Mouse (Mus musculus) G1E (cell line): ENCODE measurements at regions not wholly inside any gene's neighbourhood (a gene's known extent, or its start where the extent isn't known, plus 50 kb on each side); places are given as distances from the start of the nearest gene placed in this dataset.

Experiments
- ATAC-seq: 2 replicates; pipeline ENCODE4 v1.8.0; 2016; ENCODE audit warnings: mild to moderate bottlenecking; ENCODE audit not compliant: insufficient number of reproducible peaks, poor library complexity, low FRiP score, severe bottlenecking; ENCODE audit errors: extremely low read depth
- DNase-seq: peaks from one replicate; pipeline ENCODE4 v3.0.0; 2012; ENCODE audit warnings: low spot score
- H3K27me3 ChIP-seq: 2 replicates; pipeline ENCODE4 v1.6.1; 2012; ENCODE audit warnings: mild to moderate bottlenecking, low read length, inconsistent platforms; ENCODE audit not compliant: insufficient read depth
- H3K36me3 ChIP-seq: replicated peaks from 2 replicates; pipeline ENCODE3; 2012; ENCODE audit warnings: mild to moderate bottlenecking, inconsistent platforms
- H3K4me1 ChIP-seq: 2 replicates; pipeline ENCODE4 v1.6.1; 2012; ENCODE audit warnings: low read depth, low read length, inconsistent platforms, mixed read lengths; ENCODE audit not compliant: insufficient read depth
- H3K4me3 ChIP-seq: 2 replicates; pipeline ENCODE4 v1.5.1; 2012; ENCODE audit warnings: low read depth, mild to moderate bottlenecking, inconsistent platforms, low read length, moderate library complexity, mixed read lengths
- H3K9me3 ChIP-seq: replicated peaks from 2 replicates; pipeline ENCODE4 v1.6.1; 2012; ENCODE audit warnings: inconsistent platforms
- CTCF ChIP-seq: IDR thresholded peaks from 2 replicates; pipeline ENCODE4 v1.5.1; 2012; ENCODE audit warnings: low read depth, low read length, inconsistent platforms, mixed read lengths
- GATA1 ChIP-seq: IDR thresholded peaks from 2 replicates; pipeline ENCODE4 v1.6.1; 2012; ENCODE audit warnings: borderline replicate concordance, low read length, inconsistent platforms, mixed read lengths
- GATA2 ChIP-seq: IDR thresholded peaks from 2 replicates; pipeline ENCODE4 v1.6.1; 2012; ENCODE audit warnings: low read depth, low read length, inconsistent platforms, borderline replicate concordance
- POLR2AphosphoS5 ChIP-seq: IDR thresholded peaks from 2 replicates; pipeline ENCODE4 v1.6.1; 2012; ENCODE audit warnings: low read depth, low read length, inconsistent platforms; ENCODE audit not compliant: insufficient replicate concordance
- TAL1 ChIP-seq: conservative IDR thresholded peaks from 2 replicates; pipeline ENCODE4 v1.6.1; 2012; ENCODE audit warnings: low read depth, low read length, inconsistent platforms, mixed read lengths

DNA sequence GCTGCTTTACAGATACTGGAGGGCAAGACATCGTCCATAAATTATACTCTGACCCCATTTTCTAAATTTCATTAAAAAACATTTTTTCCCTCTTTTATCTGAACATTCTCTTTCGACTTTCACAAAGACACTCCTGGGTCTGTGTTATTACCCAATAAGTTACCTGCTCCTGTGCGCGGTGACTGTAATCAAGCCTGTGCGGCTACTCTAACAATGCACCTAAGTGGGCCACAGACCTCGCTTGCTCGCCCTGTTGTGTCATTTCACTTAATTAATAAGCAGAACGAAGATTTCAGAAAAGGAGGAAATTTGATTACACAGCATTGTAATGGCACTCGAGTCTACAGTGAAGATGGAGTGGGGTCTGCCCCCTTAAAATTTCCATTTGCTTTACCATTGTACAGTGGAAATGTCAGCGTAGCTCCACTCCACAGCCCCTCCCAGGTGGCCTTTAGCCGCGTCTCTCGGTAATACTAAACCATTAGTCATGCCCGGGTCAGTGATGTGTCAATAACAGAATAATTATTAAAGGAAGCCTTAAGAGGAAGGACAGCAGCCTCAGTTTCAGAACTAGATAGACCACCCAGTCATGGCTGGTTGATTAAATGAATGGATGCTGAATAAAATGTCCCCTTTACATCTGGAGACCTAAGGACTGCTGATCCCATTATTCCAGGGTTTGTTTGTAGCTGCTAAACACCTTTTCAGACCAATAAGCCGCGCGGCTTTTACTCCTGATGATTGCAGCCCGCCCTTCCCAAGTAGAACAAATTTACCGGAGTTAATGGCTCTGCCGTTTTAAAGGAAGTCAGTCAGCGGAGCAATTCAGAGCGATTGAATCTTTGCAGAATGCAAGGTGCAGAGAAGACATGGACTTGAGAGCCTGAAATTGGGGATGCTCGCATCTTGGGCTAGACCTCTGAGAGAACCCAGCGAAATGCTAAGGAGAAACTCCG lies 194.5 kb upstream of the Creb1 start:
- Histone ChIP-seq H3K9me3 (no peaks in the 10 kb centered on the region), H3K4me1 (no peaks in the 10 kb centered on the region), H3K4me3 (no peak overlapping the region), H3K36me3 (no peaks in the 10 kb centered on the region), H3K27me3 (peaks cover 2% of the 10 kb centered on the region; the same call in 1 of the 2 replicates)
- no peak for ATAC-seq
- no peak for TF ChIP-seq POLR2AphosphoS5
- no peak for TF ChIP-seq TAL1
- TF ChIP-seq GATA2: no peak
- TF ChIP-seq GATA1: no peak
- no peak for TF ChIP-seq CTCF
- no peak for DNase-seq

DNA sequence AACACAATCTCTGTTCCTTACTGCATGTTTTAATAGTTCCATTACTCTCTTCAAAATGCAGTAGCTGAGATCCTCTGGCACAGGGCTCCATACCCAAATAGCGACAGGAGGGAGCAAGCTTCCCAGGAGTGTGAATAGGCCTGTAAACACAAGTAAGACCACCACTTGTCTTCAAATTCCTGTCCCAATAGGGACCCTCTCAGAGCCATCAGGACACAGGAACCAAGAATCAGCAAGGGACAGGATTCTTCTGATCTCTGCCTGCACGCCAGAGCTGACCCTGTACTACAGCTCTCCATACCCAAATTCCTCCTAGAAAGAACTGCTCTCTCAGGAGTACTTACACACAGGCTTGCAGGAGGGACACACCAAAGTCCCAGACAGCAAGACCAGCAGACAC lies 200.9 kb upstream of the Creb1 start:
- DNase-seq: no peak
- Histone ChIP-seq H3K9me3 (no peaks in the 10 kb centered on the region), H3K36me3 (no peaks in the 10 kb centered on the region), H3K27me3 (no peaks in the 10 kb centered on the region), H3K4me1 (no peaks in the 10 kb centered on the region), H3K4me3 (no peak overlapping the region)
- TF ChIP-seq GATA1 (no peak), GATA2 (no peak), POLR2AphosphoS5 (no peak), TAL1 (no peak), CTCF (no peak)
- no peak for ATAC-seq

GRCm38 (mm10) chr1:64330721-64331120 lies 201.7 kb upstream of the Creb1 start:
- TF ChIP-seq GATA1 (no peak), TAL1 (no peak), GATA2 (no peak)
- no peak overlapping the region for H3K4me3 ChIP-seq
- H3K9me3 ChIP-seq: no peaks in the 10 kb centered on the region
- no peaks in the 10 kb centered on the region for H3K27me3 ChIP-seq
- H3K36me3 ChIP-seq: no peaks in the 10 kb centered on the region
- DNase-seq (no peak), ATAC-seq (no peak)
- no peaks in the 10 kb centered on the region for H3K4me1 ChIP-seq

- TF ChIP-seq GATA2: no peak
- no peak for TF ChIP-seq POLR2AphosphoS5
- TF ChIP-seq TAL1: no peak
- no peak for TF ChIP-seq CTCF
- no peak for TF ChIP-seq GATA1
- H3K4me3 ChIP-seq: no peak overlapping the region
- no peaks in the 10 kb centered on the region for H3K9me3 ChIP-seq
- no peak for ATAC-seq
- no peaks in the 10 kb centered on the region for H3K4me1 ChIP-seq
- no peak for DNase-seq
- H3K27me3 ChIP-seq: peaks cover 4% of the 10 kb centered on the region
- no peaks in the 10 kb centered on the region for H3K36me3 ChIP-seq
These were observed 200.1 kb upstream of the Klf7 start for GRCm38 (mm10) chr1:64322197-64322596.

DNA sequence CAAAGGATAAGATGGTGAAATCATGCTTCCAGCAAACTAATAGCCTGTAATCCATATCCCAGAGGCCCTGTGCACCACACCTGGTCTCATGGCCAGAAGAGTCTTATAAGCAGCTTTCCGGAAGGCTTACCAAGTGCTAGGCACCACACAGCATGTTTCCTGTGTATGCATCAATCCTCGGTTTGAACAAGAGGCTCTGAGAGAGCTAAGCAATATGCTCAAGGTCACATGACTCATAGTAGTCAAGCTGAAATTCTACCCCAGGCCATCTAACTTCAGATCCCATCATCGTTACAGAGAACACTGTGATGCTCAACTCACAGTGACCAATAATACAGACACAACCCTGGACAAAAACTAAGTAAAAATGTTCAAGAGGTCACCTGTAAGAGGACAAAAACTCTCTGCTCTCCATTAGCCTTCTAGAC lies 197.1 kb upstream of the Klf7 start:
- no peak for ATAC-seq
- TF ChIP-seq TAL1: no peak
- TF ChIP-seq POLR2AphosphoS5: no peak
- TF ChIP-seq GATA2: no peak
- TF ChIP-seq CTCF: no peak
- no peak for TF ChIP-seq GATA1
- no peak overlapping the region for H3K4me3 ChIP-seq
- H3K9me3 ChIP-seq: no peaks in the 10 kb centered on the region
- peaks cover 4% of the 10 kb centered on the region for H3K27me3 ChIP-seq
- H3K36me3 ChIP-seq: no peaks in the 10 kb centered on the region
- H3K4me1 ChIP-seq: no peaks in the 10 kb centered on the region
- DNase-seq: no peak

DNA sequence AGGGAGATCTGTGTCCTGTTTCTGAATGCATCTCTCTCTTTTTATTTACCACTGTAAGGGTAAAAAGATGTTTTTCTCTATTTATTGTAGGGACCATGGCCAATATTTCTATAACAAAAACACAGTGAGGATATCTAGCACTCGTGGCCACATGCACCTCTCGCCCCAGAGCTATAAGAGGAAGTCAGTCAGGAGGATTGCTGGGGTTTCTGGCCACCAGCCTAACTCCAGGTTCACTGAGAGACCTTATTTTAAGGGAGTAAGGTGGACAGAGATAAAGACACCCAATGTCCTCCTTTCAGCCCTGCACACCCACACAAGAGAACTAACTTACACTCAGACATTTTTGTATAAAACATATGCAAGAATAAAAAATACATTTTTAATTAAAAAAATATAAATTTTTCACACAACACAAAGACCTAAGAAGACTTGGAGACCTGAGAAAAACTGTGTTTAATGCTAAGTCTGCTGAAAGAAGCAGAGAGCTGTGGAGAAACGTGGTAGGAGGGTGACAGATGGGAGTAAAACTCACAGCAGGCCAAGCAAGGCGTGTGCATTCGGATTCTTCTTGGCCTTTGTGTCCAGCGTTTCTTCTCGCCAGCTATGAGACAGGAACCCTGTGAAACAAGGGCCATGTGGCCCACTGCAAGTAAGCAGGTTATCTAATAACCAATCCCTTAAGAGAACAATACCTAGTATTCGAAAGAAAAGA lies 196.5 kb upstream of the Klf7 start:
- peaks cover 4% of the 10 kb centered on the region for H3K27me3 ChIP-seq
- no peaks in the 10 kb centered on the region for H3K4me1 ChIP-seq
- H3K9me3 ChIP-seq: no peaks in the 10 kb centered on the region
- H3K4me3 ChIP-seq: no peak overlapping the region
- DNase-seq: no peak
- no peak for ATAC-seq
- no peak for TF ChIP-seq CTCF
- no peak for TF ChIP-seq GATA2
- TF ChIP-seq POLR2AphosphoS5: no peak
- TF ChIP-seq TAL1: no peak
- TF ChIP-seq GATA1: no peak
- H3K36me3 ChIP-seq: no peaks in the 10 kb centered on the region
